8 mouse cellular contexts compared by ENCODE assay signal in genomic region chr4:97037693-97038348, GRCm38 (mm10).
A peak's percentile ranks its signal among the peaks of the same experiment; 100 is the strongest.
DNase-seq lines count a peak whose midpoint lies in the region; ATAC-seq lines count a peak whose summit lies in the region.

No protein-coding gene starts in this region.

- WGBS in neural tube, embryonic 15.5 days = 46% methylated on average over 2 of the region's 2 CpGs

- no peak for ATAC-seq in neural tube, embryonic 15.5 days (ENCODE audit: low FRiP score)
- peak; percentile 46; the same call in 1 of the 2 replicates for ATAC-seq in megakaryocyte progenitor cell, adult 5-6 weeks (replicated peaks; ENCODE audit: poor library complexity)

- H3K9me3 ChIP-seq in neural tube, embryonic 15.5 days (replicated peaks) = no peaks in the 10 kb centered on the region

- H3K4me3 ChIP-seq in neural tube, embryonic 15.5 days (replicated peaks) = no peak overlapping the region

- no peak overlapping the region for H3K9ac ChIP-seq in neural tube, embryonic 15.5 days (replicated peaks)

- H3K4me2 ChIP-seq in neural tube, embryonic 15.5 days = no peak overlapping the region

- H3K36me3 ChIP-seq in neural tube, embryonic 15.5 days = no peaks in the 10 kb centered on the region

- no peaks in the 10 kb centered on the region for H3K4me1 ChIP-seq in neural tube, embryonic 15.5 days

- no peaks in the 10 kb centered on the region for H3K27me3 ChIP-seq in neural tube, embryonic 15.5 days (replicated peaks)

- H3K27ac ChIP-seq in neural tube, embryonic 15.5 days (replicated peaks) = no peak overlapping the region

- peak; percentile 39 for DNase-seq in neural tube, embryonic 10.5 days (ENCODE audit: extremely low spot score, low spot score)
- DNase-seq in cerebellum, postnatal 25 days = peak; percentile 54 to 65
- DNase-seq in gastrocnemius, postnatal 10 days = peak; percentile 36
- DNase-seq in layer of hippocampus, postnatal 14 days (ENCODE audit: low spot score in 2 of 2) = peak; percentile 46 to 74
- peak; percentile 51 for DNase-seq in telencephalon, adult 2 months (ENCODE audit: low read depth, low spot score)
- no peak for DNase-seq in urinary bladder, adult 2 months (ENCODE audit: low spot score)
